11 mouse cellular contexts compared by ENCODE assay signal in the genomic region with DNA sequence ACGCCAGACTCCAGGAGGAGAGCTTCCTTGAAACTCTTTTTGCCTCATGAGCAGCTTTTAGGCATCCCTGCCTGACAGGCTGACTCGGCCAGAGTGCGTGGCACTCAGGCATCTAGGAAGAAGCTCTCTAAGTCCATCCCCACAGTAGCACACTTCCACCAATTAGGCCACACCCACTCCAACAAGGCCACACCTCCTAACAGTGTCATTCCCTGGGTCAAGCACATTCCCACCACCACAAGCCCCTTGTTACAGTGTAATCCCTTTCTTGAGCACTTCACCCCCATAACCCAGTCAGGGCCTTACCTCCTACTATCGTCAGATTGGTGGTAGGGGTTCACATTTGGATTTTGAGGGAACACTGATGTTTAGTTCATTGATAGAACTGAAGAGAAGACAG.
"Had no signal": no experiment of that assay in that cellular context is flagged by ENCODE, and none has a peak within 500 bp of the region (broad histone marks: within the 10 kb centered on the region; RNA-seq: fewer than 3 reads in every experiment).

No protein-coding gene starts in this region.

- H3K4me3 ChIP-seq: limb, embryonic 12.5 days had no signal

- DNase-seq: kidney, adult 9 months; kidney, postnatal 36 days; liver; lung, adult 2 months; lung, postnatal 36 days; right cerebral cortex, postnatal 25 days; thymus, postnatal 4 days had no signal

- H3K4me2 ChIP-seq: limb, embryonic 12.5 days had no signal

- ATAC-seq: lung, postnatal 0 days had no signal

- H3K27ac ChIP-seq: kidney, postnatal 0 days; limb, embryonic 12.5 days; liver, embryonic 14.5 days had no signal

- H3K9ac ChIP-seq: limb, embryonic 12.5 days; liver, embryonic 14.5 days had no signal

- H3K36me3 ChIP-seq: limb, embryonic 12.5 days had no signal

- H3K4me1 ChIP-seq: limb, embryonic 12.5 days had no signal

- H3K27me3 ChIP-seq: limb, embryonic 12.5 days had no signal
